10 mouse cellular contexts compared by ENCODE assay signal in the genomic region with DNA sequence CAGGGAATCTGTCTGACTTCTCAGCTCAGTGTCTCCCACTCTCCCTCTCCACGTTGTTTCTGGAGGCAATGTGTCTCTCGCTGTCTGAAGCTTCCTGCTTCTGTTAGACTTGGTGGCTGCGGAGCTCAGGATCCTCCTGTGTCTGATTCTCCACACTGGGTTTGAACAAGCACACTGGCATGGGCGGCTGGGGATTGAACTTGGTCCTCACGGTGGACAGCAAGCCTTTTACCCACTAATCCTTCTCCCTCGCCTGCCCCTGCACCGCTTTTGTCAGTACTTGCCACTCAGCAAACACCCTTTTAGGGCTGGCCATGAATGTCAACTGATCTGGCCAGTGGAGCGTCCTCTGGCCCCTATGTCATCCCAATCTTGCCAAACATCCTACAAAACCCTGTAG. TPM values are rescaled to one million over a fixed set of nuclear protein-coding genes. Genes with fewer than 3 reads are reported as not detected.
DNase-seq lines count a peak whose midpoint lies in the region; ATAC-seq and TF ChIP-seq lines count a peak whose summit lies in the region.
"Had no signal": no experiment of that assay in that cellular context is flagged by ENCODE, and none has a peak within 500 bp of the region (broad histone marks: within the 10 kb centered on the region; RNA-seq: fewer than 3 reads in every experiment).

No protein-coding gene starts in this region.

- no peaks in the 10 kb centered on the region for H3K36me3 ChIP-seq in forebrain, embryonic 10.5 days (replicated peaks)
- H3K36me3 ChIP-seq in forebrain, postnatal 0 days (ENCODE audit: insufficient read depth): no peaks in the 10 kb centered on the region
- H3K36me3 ChIP-seq in kidney, embryonic 15.5 days: no peaks in the 10 kb centered on the region
- no peaks in the 10 kb centered on the region for H3K36me3 ChIP-seq in ES-E14 (ENCODE audit: control insufficient read depth, insufficient read depth, low read length, poor library complexity, severe bottlenecking)
- no peaks in the 10 kb centered on the region for H3K36me3 ChIP-seq in liver, adult 2 months (ENCODE audit: control insufficient read depth, insufficient read depth, low read length)

- H3K4me3 ChIP-seq in forebrain, embryonic 10.5 days: no peak overlapping the region
- no peak overlapping the region for H3K4me3 ChIP-seq in forebrain, postnatal 0 days (ENCODE audit: low read depth, low read length)
- H3K4me3 ChIP-seq in kidney, embryonic 15.5 days (replicated peaks): no peak overlapping the region
- H3K4me3 ChIP-seq in ES-E14 (ENCODE audit: insufficient read depth in 1 of 2, low read depth in 1 of 2, low read length in 2 of 2, poor library complexity in 1 of 2, severe bottlenecking in 1 of 2): no peak overlapping the region
- no peak overlapping the region for H3K4me3 ChIP-seq in liver, adult 2 months (ENCODE audit: insufficient read depth, low read depth, low read length)

- no peak overlapping the region for H3K9ac ChIP-seq in forebrain, postnatal 0 days
- H3K9ac ChIP-seq in kidney, embryonic 15.5 days: no peak overlapping the region
- H3K9ac ChIP-seq in ES-E14 (ENCODE audit: insufficient read depth, low read depth, low read length, poor library complexity, severe bottlenecking): no peak overlapping the region
- no peak overlapping the region for H3K9ac ChIP-seq in liver, adult 2 months (ENCODE audit: low read depth, low read length)

- H3K4me1 ChIP-seq in forebrain, embryonic 10.5 days: peaks cover 32% of the 10 kb centered on the region
- H3K4me1 ChIP-seq in forebrain, postnatal 0 days (ENCODE audit: insufficient read depth): no peaks in the 10 kb centered on the region
- H3K4me1 ChIP-seq in kidney, embryonic 15.5 days: peaks cover 38% of the 10 kb centered on the region
- H3K4me1 ChIP-seq in ES-E14 (ENCODE audit: control insufficient read depth in 2 of 2, insufficient read depth in 2 of 2, low read length in 2 of 2, poor library complexity in 1 of 2): peaks cover 10 to 29% of the 10 kb centered on the region in 2 experiments
- H3K4me1 ChIP-seq in liver, adult 2 months (ENCODE audit: control insufficient read depth, insufficient read depth, low read length): peaks cover 11% of the 10 kb centered on the region; the same call in 1 of the 2 replicates

- peaks cover 28% of the 10 kb centered on the region for H3K27me3 ChIP-seq in forebrain, embryonic 10.5 days (ENCODE audit: poor library complexity, severe bottlenecking)
- H3K27me3 ChIP-seq in forebrain, postnatal 0 days (ENCODE audit: insufficient read depth, low read length): no peaks in the 10 kb centered on the region
- H3K27me3 ChIP-seq in kidney, embryonic 15.5 days: no peaks in the 10 kb centered on the region
- H3K27me3 ChIP-seq in liver, adult 2 months (ENCODE audit: control insufficient read depth, insufficient read depth, low read length): no peaks in the 10 kb centered on the region

- TF ChIP-seq POLR2A in liver, adult 2 months (IDR thresholded peaks at IDR 0.05; ENCODE audit: extremely low read depth, insufficient read depth, low read length): no peak

- in situ Hi-C loops in ES-E14 (cut with MboI; ENCODE audit: low sequenced_read_pairs in 2 of 2, unreplicated experiment in 2 of 2): no loop called here

- no peak for TF ChIP-seq CTCF in forebrain, postnatal 0 days (IDR thresholded peaks at IDR 0.05; ENCODE audit: low read depth)
- no peak for TF ChIP-seq CTCF in liver, adult 2 months (IDR thresholded peaks at IDR 0.05; ENCODE audit: low read depth, low read length)

- no peaks in the 10 kb centered on the region for H3K79me2 ChIP-seq in liver, adult 2 months (ENCODE audit: control insufficient read depth, insufficient read depth, low read length)

- DNase-seq in forebrain, embryonic 10.5 days (ENCODE audit: extremely low spot score, low spot score): no peak
- no peak for DNase-seq in forebrain, postnatal 0 days
- no peak for DNase-seq in kidney, postnatal 25 days
- no peak for DNase-seq in ES-E14 (ENCODE audit: low read depth, low spot score)
- no peak for DNase-seq in liver, adult 2 months (ENCODE audit: extremely low read depth, low read depth, low spot score)
- no peak for DNase-seq in adrenal gland, adult 18-20 months (ENCODE audit: low spot score in 2 of 2)
- DNase-seq in cerebellum, adult 11 months: no peak
- DNase-seq: thymus, postnatal 4 days had no signal

- no peaks in the 10 kb centered on the region for H3K9me3 ChIP-seq in forebrain, embryonic 10.5 days
- H3K9me3 ChIP-seq in forebrain, postnatal 0 days (ENCODE audit: low read length): no peaks in the 10 kb centered on the region
- no peaks in the 10 kb centered on the region for H3K9me3 ChIP-seq in kidney, embryonic 15.5 days (replicated peaks)
- no peaks in the 10 kb centered on the region for H3K9me3 ChIP-seq in ES-E14 (ENCODE audit: control insufficient read depth, insufficient read depth, low read depth, low read length)

- H3K27ac ChIP-seq in forebrain, embryonic 10.5 days: peak overlapping the region; percentile 56; the same call in 1 of the 2 replicates
- H3K27ac ChIP-seq in forebrain, postnatal 0 days (ENCODE audit: low read depth, low read length): no peak overlapping the region
- H3K27ac ChIP-seq in kidney, embryonic 15.5 days: peak overlapping the region; percentile 89
- peak overlapping the region; percentile 79; the same call in 1 of the 2 replicates for H3K27ac ChIP-seq in ES-E14 (ENCODE audit: insufficient read depth, low read depth, low read length, poor library complexity, severe bottlenecking)
- 0 out of 2 replicates have a peak overlapping the region, but pooled peaks have one; percentile 22 for H3K27ac ChIP-seq in liver, adult 2 months (replicated peaks; ENCODE audit: insufficient read depth, low read depth, low read length)

- H3K4me2 ChIP-seq in forebrain, postnatal 0 days (ENCODE audit: low read depth): no peak overlapping the region
- no peak overlapping the region for H3K4me2 ChIP-seq in kidney, embryonic 15.5 days

- no peak for ATAC-seq in forebrain, postnatal 0 days
- ATAC-seq in kidney, embryonic 15.5 days (replicated peaks; ENCODE audit: low FRiP score): no peak

- 71% methylated on average over 8 of the region's 8 CpGs for WGBS in forebrain, embryonic 10.5 days
- 74% methylated on average over 8 of the region's 8 CpGs for WGBS in forebrain, postnatal 0 days
- WGBS in kidney, embryonic 15.5 days: 72% methylated on average over 8 of the region's 8 CpGs
- WGBS in liver, adult 2 months: 76% methylated on average over 8 of the region's 8 CpGs

TF ChIP-seq in ES-E14, 5 proteins besides CTCF, POLR2A, EP300 and RAD21:
- TF ChIP-seq CHD2 (IDR thresholded peaks at IDR 0.05; ENCODE audit: low read depth, low read length): no peak
- no peak for TF ChIP-seq ZC3H11A (IDR thresholded peaks at IDR 0.05; ENCODE audit: borderline replicate concordance, low read depth, low read length)
- no peak for TF ChIP-seq ZNF384 (IDR thresholded peaks at IDR 0.05; ENCODE audit: low read depth, low read length)
- TF ChIP-seq HCFC1 (IDR thresholded peaks at IDR 0.05; ENCODE audit: borderline replicate concordance, insufficient read depth, low read length): no peak
- no peak for TF ChIP-seq MAFK (IDR thresholded peaks at IDR 0.05; ENCODE audit: insufficient read depth, low read depth, low read length)

RNA-seq across cellular contexts. Expression of a gene that starts 22.5 kb away (rescaled TPM):
- polyA plus RNA-seq in forebrain, embryonic 10.5 days (2016; fragmentation: Nextera tagmentation; extraction: Ambion mirVana): 3.6 and 3.7 TPM in 2 replicates
- total RNA-seq in forebrain, postnatal 0 days (2014; rRNA removed): 4.5 and 7.5 TPM in 2 replicates
- 1.4 and 1.5 TPM in 2 replicates for polyA plus RNA-seq in forebrain, postnatal 0 days (2015; fragmentation: Nextera tagmentation; extraction: Ambion mirVana)
- polyA plus RNA-seq in kidney, embryonic 15.5 days (2015; fragmentation: Nextera tagmentation; extraction: Ambion mirVana): 10.6 and 12.3 TPM in 2 replicates
- 6.8 and 8.7 TPM in 2 replicates for total RNA-seq in ES-E14 (2012; rRNA removed)
- 4.1 and 6.0 TPM in 2 replicates for total RNA-seq in liver, adult 2 months (2014; rRNA removed)
- 11.4 and 12.6 TPM in 2 replicates for polyA plus RNA-seq in liver, adult 2 months (2012; rRNA removed)
- total RNA-seq in adrenal gland, adult 18-20 months (2021): 1 to 10 TPM; 5.4 to 5.5 TPM
- total RNA-seq: neutrophil, adult 5-6 weeks had no signal
